Mouse (Mus musculus) brain, embryonic 14.5 days (tissue): ENCODE measurements around the gene Oprd1.

Experiments
- CTCF ChIP-seq: fragments of 200-500 bp; IDR thresholded peaks from 2 replicates; pipeline ENCODE4 v1.5.1; 2012; ENCODE audit warnings: inconsistent platforms, mild to moderate bottlenecking, moderate library complexity, borderline replicate concordance; ENCODE audit not compliant: insufficient read depth, insufficient read length; ENCODE audit errors: extremely low read depth
- POLR2A ChIP-seq: fragments of 200-500 bp; IDR thresholded peaks from 2 replicates; pipeline ENCODE4 v1.6.1; 2012; ENCODE audit warnings: mild to moderate bottlenecking, inconsistent platforms, borderline replicate concordance; ENCODE audit not compliant: poor library complexity, insufficient read depth, insufficient read length, severe bottlenecking; ENCODE audit errors: extremely low read depth

DNA sequence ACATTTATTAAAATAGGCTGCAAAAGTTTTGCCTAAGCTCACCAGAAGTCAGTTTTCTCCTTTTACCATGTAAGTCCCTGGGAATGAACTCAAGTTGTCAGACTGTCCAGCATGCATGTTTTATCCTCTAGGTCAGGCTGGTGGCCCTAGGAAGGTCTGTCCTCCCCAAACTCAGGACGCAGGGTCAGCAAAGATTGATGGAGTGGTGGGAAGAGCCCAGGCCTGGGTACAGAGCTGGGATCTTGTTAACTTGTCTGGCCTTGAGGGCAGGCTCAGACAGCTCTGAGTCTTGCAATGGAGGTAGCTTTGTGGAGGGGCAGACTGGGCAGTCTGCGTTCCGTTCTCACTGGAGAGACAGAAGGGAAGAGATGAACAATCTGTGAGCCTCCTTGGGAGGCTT, 25.0 kb upstream of the Oprd1 start:
- TF ChIP-seq POLR2A (no peak), CTCF (no peak)
